Mouse (Mus musculus) frontal cortex, adult 2 months (tissue): Measurements from ENCODE around the gene Ifrd2. TPM values are rescaled to one million over a fixed set of nuclear protein-coding genes. Genes with fewer than 3 reads are reported as not detected.

Experiments
- DNase-seq, 2 experiments: peaks; one replicate each; pipeline ENCODE4 v3.0.0; 2022; ENCODE audit warnings: low spot score in 1 of 2; ENCODE audit errors: extremely low spot score in 1 of 2
- polyA plus RNA-seq: library from polyadenylated mRNA; depleted of rRNA; stranded (reverse); fragments of >200 nt; gene quantifications from 2 replicates; pipeline ENCODE4 v1.2.3, GENCODE M21; 2012; rRNA removed

The Ifrd2 gene
- polyA plus RNA-seq, 1 experiment = 18.8 TPM

GRCm38 (mm10) chr9:107633091-107633660 is 45.7 kb downstream of the Ifrd2 start:
- peak in 1 of 2 experiments; percentile 75 for DNase-seq

- no peak for DNase-seq
These were observed 46.4 kb downstream of the Ifrd2 start for GRCm38 (mm10) chr9:107633661-107634405.

GRCm38 (mm10) chr9:107634406-107635278 is 47.2 kb downstream of the Ifrd2 start:
- no peak for DNase-seq

GRCm38 (mm10) chr9:107635279-107636028 is 48.0 kb downstream of the Ifrd2 start, which contains the start of gene Gnai2:
Gnai2 (minus strand) TSS chr9:107635367.
- peak; percentile 87 to 94 for DNase-seq

GRCm38 (mm10) chr9:107637070-107637469 is 49.6 kb downstream of the Ifrd2 start:
- DNase-seq = no peak

- DNase-seq = no peak
These were observed 52.9 kb downstream of the Ifrd2 start for GRCm38 (mm10) chr9:107640257-107640772.

GRCm38 (mm10) chr9:107641666-107642065 is 54.2 kb downstream of the Ifrd2 start:
- DNase-seq = no peak

Other genes starting within 250 kb of the Ifrd2 start
- gene Hemk1, start 249.3 kb upstream of the Ifrd2 start, polyA plus RNA-seq = 31.9 and 39.1 TPM in 2 replicates
- gene 6430571L13Rik, start 247.0 kb upstream of the Ifrd2 start, polyA plus RNA-seq = 26.2 and 26.8 TPM in 2 replicates
- 33.1 and 35.7 TPM in 2 replicates for gene Cacna2d2, start 188.0 kb upstream of the Ifrd2 start, polyA plus RNA-seq
- gene Tmem115, start 53.7 kb upstream of the Ifrd2 start, polyA plus RNA-seq = 29.7 and 32.1 TPM in 2 replicates
- gene Cyb561d2, start 45.4 kb upstream of the Ifrd2 start, polyA plus RNA-seq = 27.0 and 27.2 TPM in 2 replicates
- gene Nprl2, start 45.4 kb upstream of the Ifrd2 start, polyA plus RNA-seq = 65.1 and 65.7 TPM in 2 replicates
- gene Zmynd10, start 40.3 kb upstream of the Ifrd2 start, polyA plus RNA-seq = 6.1 and 7.8 TPM in 2 replicates
- gene Rassf1, start 36.1 kb upstream of the Ifrd2 start, polyA plus RNA-seq = 25.0 and 25.2 TPM in 2 replicates
- 120 and 133 TPM in 2 replicates for gene Tusc2, start 24.4 kb upstream of the Ifrd2 start, polyA plus RNA-seq
- 11.1 and 12.1 TPM in 2 replicates for gene Hyal2, start 19.7 kb upstream of the Ifrd2 start, polyA plus RNA-seq
- 5.0 and 5.5 TPM in 2 replicates for gene Hyal1, start 10.7 kb upstream of the Ifrd2 start, polyA plus RNA-seq
- gene Naa80, start 8.8 kb upstream of the Ifrd2 start, polyA plus RNA-seq = 15.9 and 18.3 TPM in 2 replicates
- gene Hyal3, start 6.8 kb upstream of the Ifrd2 start, polyA plus RNA-seq = 0.69 and 0.74 TPM in 2 replicates
- gene Sema3b, start 21.6 kb downstream of the Ifrd2 start, polyA plus RNA-seq = 2.1 and 3.4 TPM in 2 replicates
- 334 and 351 TPM in 2 replicates for gene Gnai2, start 47.7 kb downstream of the Ifrd2 start, polyA plus RNA-seq
- 256 and 260 TPM in 2 replicates for gene Slc38a3, start 81.9 kb downstream of the Ifrd2 start, polyA plus RNA-seq
- 0.15 and 0.28 TPM in 2 replicates for gene Gnat1, start 92.1 kb downstream of the Ifrd2 start, polyA plus RNA-seq
- 21.2 and 22.3 TPM in 2 replicates for gene Sema3f, start 122.8 kb downstream of the Ifrd2 start, polyA plus RNA-seq
- 152 and 180 TPM in 2 replicates for gene Rbm5, start 183.4 kb downstream of the Ifrd2 start, polyA plus RNA-seq